Mouse (Mus musculus): ENCODE results near the gene Stambpl1.
A peak's percentile ranks its signal among the peaks of the same experiment; 100 is the strongest.
"Not testable (repeated sequence)": the region's sequence is repeated elsewhere in the genome, so short reads cannot be mapped to it uniquely, and the experiment has no call there.

Gene Stambpl1

DNA sequence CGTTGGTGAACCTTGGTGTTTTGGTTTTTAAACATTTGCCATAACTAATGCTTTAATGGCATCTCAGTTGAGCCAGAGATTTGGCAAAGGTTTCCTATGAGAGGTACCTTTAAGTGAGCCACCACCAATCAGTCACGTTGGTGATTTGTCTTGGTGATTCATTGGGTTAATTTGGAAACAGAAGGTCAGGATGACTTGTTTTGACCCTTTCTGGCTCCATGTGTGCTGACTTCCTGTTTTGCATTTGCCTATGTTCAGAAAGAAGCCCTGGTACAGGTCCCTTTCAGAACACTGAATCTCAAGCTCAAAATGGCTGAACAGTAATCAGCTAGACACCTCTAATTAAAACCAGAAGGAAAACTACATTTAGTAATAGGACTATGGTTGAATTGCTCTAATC is 7.5 kb downstream of the Stambpl1 start:
- no peak for DNase-seq

- DNase-seq = no peak
Observed at GRCm38 (mm10) chr19:34202668-34203067, 10.6 kb downstream of the Stambpl1 start.

DNA sequence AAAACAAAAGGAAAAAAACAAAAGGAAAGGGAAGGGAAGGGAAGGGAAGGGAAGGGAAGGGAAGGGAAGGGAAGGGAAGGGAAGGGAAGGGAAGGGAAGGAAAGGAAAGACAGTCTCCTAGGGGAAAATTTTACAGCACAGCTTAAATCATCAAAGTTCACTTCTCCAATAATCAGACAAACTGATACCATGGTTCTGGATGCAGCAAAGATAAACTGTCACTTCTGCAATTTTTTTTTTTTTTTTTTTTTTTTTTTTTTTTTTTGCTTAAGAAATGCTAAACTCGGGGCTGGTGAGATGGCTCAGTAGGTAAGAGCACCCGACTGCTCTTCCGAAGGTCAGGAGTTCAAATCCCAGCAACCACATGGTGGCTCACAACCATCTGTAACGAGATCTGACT is 14.1 kb downstream of the Stambpl1 start:
- DNase-seq = not testable (repeated sequence)

DNA sequence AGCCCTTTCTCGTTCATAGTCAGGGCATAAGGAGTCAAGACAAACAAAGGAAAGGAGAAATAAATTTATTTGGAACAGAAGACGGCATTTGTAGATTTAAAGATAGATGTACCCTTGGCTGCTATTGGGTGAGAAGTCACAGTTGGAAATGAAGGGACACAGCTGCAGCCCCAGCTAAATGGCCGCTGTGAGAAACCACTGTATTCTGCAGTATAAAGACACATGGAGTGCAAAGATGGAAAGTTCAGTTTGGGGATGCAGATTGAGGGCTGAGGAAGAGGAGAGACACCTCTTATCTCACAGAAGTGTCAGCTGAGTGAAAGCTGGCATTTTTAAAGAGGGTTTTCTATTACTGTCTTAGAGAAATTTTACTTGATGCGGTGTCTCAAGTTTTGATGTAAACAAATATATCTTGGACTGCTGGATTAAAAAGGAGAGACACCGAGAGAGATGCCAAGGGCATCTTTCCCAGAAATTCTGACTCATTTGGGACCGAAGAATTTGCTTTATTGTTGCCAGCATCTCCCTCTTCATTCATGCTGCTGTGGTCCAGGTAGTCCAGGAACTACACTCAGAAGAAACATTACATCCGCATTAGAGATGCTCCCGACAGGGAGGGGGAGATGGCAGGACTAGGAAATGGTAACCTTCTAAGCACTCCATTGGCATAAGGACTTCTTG is 14.9 kb downstream of the Stambpl1 start:
- no peak for DNase-seq

- DNase-seq = no peak
Observed at GRCm38 (mm10) chr19:34209031-34209430, 17.0 kb downstream of the Stambpl1 start.

DNA sequence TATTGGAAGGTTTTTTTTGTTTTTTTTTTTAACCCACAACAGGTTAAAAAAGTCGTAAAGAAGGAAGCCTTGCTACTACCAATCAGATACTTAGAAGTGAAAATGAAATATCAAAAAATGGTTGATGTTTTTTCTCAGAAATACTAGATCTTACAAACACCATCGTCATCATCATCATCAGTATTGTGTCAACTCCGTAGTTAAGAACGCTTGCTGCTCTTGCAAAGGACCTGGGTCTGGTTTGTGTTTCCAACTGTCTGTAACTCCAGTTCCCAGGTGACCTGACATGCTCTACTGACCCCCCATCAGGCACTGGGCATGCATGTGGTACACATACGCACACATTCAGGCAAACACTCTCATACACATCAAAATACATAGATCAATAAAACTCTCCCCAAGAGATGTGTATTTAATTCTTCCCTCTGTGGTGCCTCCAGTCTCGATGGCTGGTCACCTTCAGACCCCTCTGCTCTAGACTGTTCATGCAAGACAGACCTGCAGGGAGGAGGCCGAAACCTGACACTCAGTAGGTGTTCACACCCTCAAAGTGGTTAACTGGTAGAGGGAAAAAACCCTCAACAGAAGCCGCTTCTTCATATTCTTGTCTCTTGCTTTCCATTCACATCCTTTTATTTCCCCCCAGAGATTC is 18.0 kb downstream of the Stambpl1 start:
- DNase-seq = no peak

GRCm38 (mm10) chr19:34210841-34211240 is 18.8 kb downstream of the Stambpl1 start:
- DNase-seq = no peak

DNA sequence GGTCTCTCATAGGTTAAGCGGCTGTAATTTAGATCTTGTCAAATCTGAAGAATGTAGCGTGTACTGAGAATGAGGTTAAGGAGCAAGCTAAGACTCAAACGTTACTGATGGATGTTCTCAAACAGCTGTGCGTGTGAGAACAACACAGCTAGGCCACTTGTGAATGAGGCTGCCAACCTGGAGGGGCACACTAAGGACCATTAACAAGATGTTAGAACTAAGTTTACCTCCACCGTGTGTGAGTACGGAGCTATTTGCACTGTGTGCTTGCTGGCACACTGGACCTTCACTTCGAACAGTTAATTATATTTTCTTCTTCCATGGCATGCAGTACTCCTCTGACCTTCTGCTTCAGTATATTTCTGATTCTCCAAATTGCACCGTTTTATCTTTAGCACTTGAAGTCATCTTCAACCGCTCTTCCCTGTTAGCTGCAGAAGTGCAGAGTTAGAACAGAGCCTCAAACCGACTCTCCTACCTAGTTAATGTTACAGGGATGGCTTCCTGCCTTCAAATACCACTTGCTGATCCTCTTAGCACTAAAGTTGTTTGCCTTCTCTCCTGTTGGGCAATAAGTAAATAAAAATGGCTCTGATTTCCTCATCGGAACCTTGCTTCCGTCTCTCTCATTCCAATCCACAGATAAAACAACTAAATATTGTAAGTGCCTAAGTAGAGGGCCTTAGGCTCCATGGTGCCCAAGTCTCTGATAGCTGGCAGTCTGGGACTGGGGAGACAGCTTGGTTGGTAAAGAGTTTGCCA is 20.6 kb downstream of the Stambpl1 start:
- no peak for DNase-seq

GRCm38 (mm10) chr19:34213251-34213645 is 21.2 kb downstream of the Stambpl1 start:
- DNase-seq = no peak

- DNase-seq = no peak
Observed at GRCm38 (mm10) chr19:34214136-34214535, 22.1 kb downstream of the Stambpl1 start.

GRCm38 (mm10) chr19:34216956-34217355 is 24.9 kb downstream of the Stambpl1 start:
- DNase-seq = no peak

DNA sequence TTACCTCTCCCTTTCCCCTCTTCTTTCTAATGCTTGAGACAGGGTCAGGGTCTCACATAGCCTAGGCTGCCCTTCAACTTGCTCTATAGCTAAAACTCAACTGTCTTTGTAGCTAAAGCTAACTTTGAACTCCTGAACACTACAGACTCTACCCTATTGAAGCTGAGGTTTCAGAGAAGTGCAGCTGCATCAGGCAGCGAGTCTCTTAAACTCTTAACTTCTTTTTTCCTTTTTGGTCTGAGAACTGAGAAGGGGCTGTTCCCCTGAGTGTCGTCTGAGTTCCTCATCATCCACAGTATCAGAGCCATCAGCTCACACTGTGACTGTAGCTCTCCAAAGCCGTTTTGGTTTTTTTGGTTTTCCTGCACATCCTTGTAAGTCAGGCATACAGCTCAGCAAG is 25.7 kb downstream of the Stambpl1 start:
- no peak for DNase-seq

- DNase-seq = no peak
Observed at GRCm38 (mm10) chr19:34219260-34219968, 27.4 kb downstream of the Stambpl1 start.

- no peak for DNase-seq
Observed at GRCm38 (mm10) chr19:34220732-34221380, 28.8 kb downstream of the Stambpl1 start.

GRCm38 (mm10) chr19:34222805-34223204 is 30.8 kb downstream of the Stambpl1 start:
- no peak for DNase-seq

DNA sequence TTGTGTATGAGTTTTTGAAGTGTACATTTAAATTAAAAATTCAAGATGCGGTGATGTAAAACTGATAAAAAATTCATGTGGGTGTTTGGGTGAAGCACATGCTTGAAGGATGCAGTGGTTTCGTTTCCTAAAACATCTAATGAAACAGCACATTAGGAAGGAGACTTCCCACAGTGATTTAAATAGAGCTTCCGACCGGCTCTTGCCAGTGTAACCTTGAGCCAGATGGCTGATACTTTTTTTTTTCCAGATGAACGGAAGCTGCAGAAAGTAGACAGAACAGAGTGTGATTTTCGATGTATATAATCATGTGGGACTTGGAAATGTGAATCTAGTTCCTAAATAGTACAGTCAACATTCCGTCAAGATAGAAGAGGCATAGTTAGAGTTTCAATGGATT is 39.6 kb downstream of the Stambpl1 start:
- DNase-seq = no peak

GRCm38 (mm10) chr19:34232326-34232725 is 40.3 kb downstream of the Stambpl1 start:
- no peak for DNase-seq

- peak; percentile 74 to 77 for DNase-seq
Observed at GRCm38 (mm10) chr19:34233944-34234343, 41.9 kb downstream of the Stambpl1 start.

DNA sequence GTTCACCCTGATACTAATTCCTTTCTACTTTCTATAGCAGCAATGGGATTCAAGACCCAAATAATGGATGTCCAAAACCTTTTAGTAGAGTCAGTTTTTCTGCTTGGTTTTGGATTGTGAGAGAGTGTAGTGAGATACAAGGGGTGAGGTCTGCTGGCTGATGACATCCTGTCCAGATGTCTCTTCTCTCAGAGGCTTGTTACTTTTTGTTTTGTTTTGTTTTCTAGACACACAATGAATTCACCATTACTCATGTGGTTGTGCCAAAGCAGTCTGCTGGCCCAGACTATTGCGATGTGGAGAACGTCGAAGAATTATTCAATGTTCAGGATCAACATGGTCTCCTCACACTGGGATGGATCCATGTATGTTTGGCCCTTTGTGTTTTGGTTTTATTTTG is 44.0 kb downstream of the Stambpl1 start:
- DNase-seq = no peak

GRCm38 (mm10) chr19:34237746-34238145 is 45.7 kb downstream of the Stambpl1 start:
- DNase-seq = no peak

DNA sequence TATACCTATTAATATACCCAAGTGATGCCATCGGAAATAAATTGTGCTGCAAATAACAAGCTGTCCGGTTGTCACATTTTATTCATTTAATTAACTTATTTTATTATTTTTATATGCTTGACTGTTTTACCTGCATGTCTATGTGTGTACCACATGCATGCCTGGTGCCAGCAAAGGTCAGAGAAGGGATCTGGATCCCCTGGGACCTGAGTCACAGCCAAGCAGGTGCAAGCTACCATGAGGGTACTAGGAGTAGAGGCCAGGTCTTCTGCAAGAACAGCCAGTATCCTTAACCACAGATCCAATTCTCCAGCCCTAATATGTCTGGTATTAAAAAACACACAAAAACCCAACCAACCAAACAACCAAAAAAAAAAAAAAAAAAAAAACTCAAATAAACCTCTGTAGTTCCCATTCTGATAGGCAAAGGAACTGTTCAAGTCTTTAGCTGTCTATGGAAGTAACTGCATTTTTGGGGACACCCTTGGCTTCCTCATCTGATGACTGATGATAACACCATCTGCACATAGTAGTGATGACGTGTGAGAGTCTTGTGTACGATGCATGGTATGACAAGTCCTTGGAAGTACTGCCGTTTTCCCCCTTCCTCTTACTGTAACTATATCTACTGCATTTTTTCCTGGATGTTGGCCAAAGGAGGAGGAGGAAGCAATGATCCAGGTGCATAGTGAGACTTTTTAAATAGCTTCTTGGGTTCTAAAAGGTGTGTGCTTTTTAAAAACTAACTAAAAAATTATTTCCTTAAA is 48.4 kb downstream of the Stambpl1 start:
- no peak for DNase-seq

Measured in lung, postnatal 4 days (tissue).